Mouse (Mus musculus): ENCODE results near the gene Bcas3. TPM values are rescaled to one million over a fixed set of nuclear protein-coding genes. Genes with fewer than 3 reads are reported as not detected.

The Bcas3 gene
- polyA plus RNA-seq, 1 experiment: 37.8 TPM

GRCm38 (mm10) chr11:85825823-85826222 lies 472.9 kb downstream of the Bcas3 start:
- Histone ChIP-seq H3K9me3 (replicated peaks; ENCODE audit: control insufficient read depth, insufficient read depth, low read length, poor library complexity, severe bottlenecking) (no peaks in the 10 kb centered on the region), H3K4me1 (ENCODE audit: control insufficient read depth, insufficient read depth, low read length) (no peaks in the 10 kb centered on the region), H3K36me3 (ENCODE audit: control insufficient read depth, insufficient read depth, low read length, poor library complexity, severe bottlenecking) (no peaks in the 10 kb centered on the region), H3K27me3 (ENCODE audit: control insufficient read depth, insufficient read depth, low read length, poor library complexity, severe bottlenecking) (peaks cover 19% of the 10 kb centered on the region), H3K9ac (ENCODE audit: low read depth, poor library complexity, severe bottlenecking) (no peak overlapping the region), H3K4me3 (ENCODE audit: low read depth, low read length) (no peak overlapping the region), H3K27ac (ENCODE audit: insufficient read depth, low read length) (no peak overlapping the region)
- no peak for TF ChIP-seq POLR2A (IDR thresholded peaks at IDR 0.05; ENCODE audit: insufficient read depth, low read length)
- TF ChIP-seq CTCF (IDR thresholded peaks at IDR 0.05; ENCODE audit: low read depth, low read length): no peak
- TF ChIP-seq EP300 (IDR thresholded peaks at IDR 0.05; ENCODE audit: insufficient read depth, low read depth, low read length): no peak

- Histone ChIP-seq H3K4me3 (ENCODE audit: low read depth, low read length) (no peak overlapping the region), H3K9ac (ENCODE audit: low read depth, poor library complexity, severe bottlenecking) (no peak overlapping the region), H3K27me3 (ENCODE audit: control insufficient read depth, insufficient read depth, low read length, poor library complexity, severe bottlenecking) (peaks cover 27% of the 10 kb centered on the region), H3K36me3 (ENCODE audit: control insufficient read depth, insufficient read depth, low read length, poor library complexity, severe bottlenecking) (no peaks in the 10 kb centered on the region), H3K27ac (ENCODE audit: insufficient read depth, low read length) (no peak overlapping the region), H3K4me1 (ENCODE audit: control insufficient read depth, insufficient read depth, low read length) (no peaks in the 10 kb centered on the region), H3K9me3 (replicated peaks; ENCODE audit: control insufficient read depth, insufficient read depth, low read length, poor library complexity, severe bottlenecking) (no peaks in the 10 kb centered on the region)
- TF ChIP-seq POLR2A (IDR thresholded peaks at IDR 0.05; ENCODE audit: insufficient read depth, low read length): no peak
Measured at GRCm38 (mm10) chr11:85827342-85827741, 474.4 kb downstream of the Bcas3 start.

- peak overlapping the region; percentile 17; the same call in 1 of the 2 replicates for H3K4me3 ChIP-seq (ENCODE audit: low read depth, low read length)
- TF ChIP-seq EP300 (IDR thresholded peaks at IDR 0.05; ENCODE audit: insufficient read depth, low read depth, low read length) (no peak), CTCF (IDR thresholded peaks at IDR 0.05; ENCODE audit: low read depth, low read length) (no peak), POLR2A (IDR thresholded peaks at IDR 0.05; ENCODE audit: insufficient read depth, low read length) (no peak)
- no peaks in the 10 kb centered on the region for H3K4me1 ChIP-seq (ENCODE audit: control insufficient read depth, insufficient read depth, low read length)
- peaks cover 39% of the 10 kb centered on the region for H3K27me3 ChIP-seq (ENCODE audit: control insufficient read depth, insufficient read depth, low read length, poor library complexity, severe bottlenecking)
- no peaks in the 10 kb centered on the region for H3K9me3 ChIP-seq (replicated peaks; ENCODE audit: control insufficient read depth, insufficient read depth, low read length, poor library complexity, severe bottlenecking)
- H3K27ac ChIP-seq (ENCODE audit: insufficient read depth, low read length): no peak overlapping the region
- no peaks in the 10 kb centered on the region for H3K36me3 ChIP-seq (ENCODE audit: control insufficient read depth, insufficient read depth, low read length, poor library complexity, severe bottlenecking)
- H3K9ac ChIP-seq (ENCODE audit: low read depth, poor library complexity, severe bottlenecking): no peak overlapping the region
Measured at GRCm38 (mm10) chr11:85828691-85829519, 475.9 kb downstream of the Bcas3 start.

GRCm38 (mm10) chr11:85829520-85830440 lies 476.8 kb downstream of the Bcas3 start:
- Histone ChIP-seq H3K4me1 (ENCODE audit: control insufficient read depth, insufficient read depth, low read length) (no peaks in the 10 kb centered on the region), H3K36me3 (ENCODE audit: control insufficient read depth, insufficient read depth, low read length, poor library complexity, severe bottlenecking) (no peaks in the 10 kb centered on the region), H3K27me3 (ENCODE audit: control insufficient read depth, insufficient read depth, low read length, poor library complexity, severe bottlenecking) (peaks cover 46% of the 10 kb centered on the region), H3K27ac (ENCODE audit: insufficient read depth, low read length) (no peak overlapping the region), H3K4me3 (ENCODE audit: low read depth, low read length) (peak overlapping the region; percentile 32), H3K9ac (ENCODE audit: low read depth, poor library complexity, severe bottlenecking) (no peak overlapping the region), H3K9me3 (replicated peaks; ENCODE audit: control insufficient read depth, insufficient read depth, low read length, poor library complexity, severe bottlenecking) (no peaks in the 10 kb centered on the region)
- TF ChIP-seq POLR2A (IDR thresholded peaks at IDR 0.05; ENCODE audit: insufficient read depth, low read length): no peak
- no peak for TF ChIP-seq EP300 (IDR thresholded peaks at IDR 0.05; ENCODE audit: insufficient read depth, low read depth, low read length)
- no peak for TF ChIP-seq CTCF (IDR thresholded peaks at IDR 0.05; ENCODE audit: low read depth, low read length)

- Histone ChIP-seq H3K4me1 (ENCODE audit: control insufficient read depth, insufficient read depth, low read length) (no peaks in the 10 kb centered on the region), H3K27me3 (ENCODE audit: control insufficient read depth, insufficient read depth, low read length, poor library complexity, severe bottlenecking) (peaks cover 51% of the 10 kb centered on the region), H3K9me3 (replicated peaks; ENCODE audit: control insufficient read depth, insufficient read depth, low read length, poor library complexity, severe bottlenecking) (no peaks in the 10 kb centered on the region), H3K4me3 (ENCODE audit: low read depth, low read length) (no peak overlapping the region), H3K36me3 (ENCODE audit: control insufficient read depth, insufficient read depth, low read length, poor library complexity, severe bottlenecking) (no peaks in the 10 kb centered on the region), H3K9ac (ENCODE audit: low read depth, poor library complexity, severe bottlenecking) (no peak overlapping the region), H3K27ac (ENCODE audit: insufficient read depth, low read length) (no peak overlapping the region)
- TF ChIP-seq POLR2A (IDR thresholded peaks at IDR 0.05; ENCODE audit: insufficient read depth, low read length): no peak
- TF ChIP-seq EP300 (IDR thresholded peaks at IDR 0.05; ENCODE audit: insufficient read depth, low read depth, low read length): no peak
- TF ChIP-seq CTCF (IDR thresholded peaks at IDR 0.05; ENCODE audit: low read depth, low read length): no peak
Measured at GRCm38 (mm10) chr11:85830901-85831341, 478.0 kb downstream of the Bcas3 start.
